Mouse (Mus musculus) monocyte, adult 2 months (primary cell): ENCODE data around the gene Vmn1r178.
"Not testable (repeated sequence)": the region's sequence is repeated elsewhere in the genome, so short reads cannot be mapped to it uniquely, and the experiment has no call there.

Source experiments
- DNase-seq, 2 experiments: peaks; one replicate each; pipeline ENCODE4 v3.0.0; 2022; ENCODE audit warnings: low spot score in 2 of 2, low read depth in 1 of 2

The Vmn1r178 gene

GRCm38 (mm10) chr7:23891709-23892108, at the start of gene Vmn1r178:
TSS of gene Vmn1r178 (plus strand) at chr7:23892009.
- DNase-seq: no peak

GRCm38 (mm10) chr7:23866349-23866748, 25.5 kb upstream of the Vmn1r178 start, which contains the start of gene Vmn1r177:
TSS of gene Vmn1r177 (minus strand) at chr7:23866449.
- DNase-seq: not testable (repeated sequence)

GRCm38 (mm10) chr7:23876918-23877317, 14.9 kb upstream of the Vmn1r178 start:
- DNase-seq: not testable (repeated sequence)

- DNase-seq: no peak
These were observed 34.9 kb downstream of the Vmn1r178 start, which contains the start of gene Vmn1r179 for GRCm38 (mm10) chr7:23926678-23927077. TSS of gene Vmn1r179 (plus strand) at chr7:23926978.
